Mouse (Mus musculus): ENCODE measurements around the gene Lsm4.

- TF ChIP-seq POLR2A (IDR thresholded peaks at IDR 0.05; ENCODE audit: low read depth, low read length) (peak; percentile 41; the same call in 1 of the 2 replicates), PAX5 (IDR thresholded peaks at IDR 0.05; ENCODE audit: low read length) (no peak), CTCF (conservative IDR thresholded peaks at IDR 0.05 in 1 of 2, IDR thresholded peaks at IDR 0.05 in 1 of 2; ENCODE audit: low read depth in 2 of 2, low read length in 2 of 2) (no peak), EP300 (IDR thresholded peaks at IDR 0.05; ENCODE audit: low read length) (no peak), USF1 (IDR thresholded peaks at IDR 0.05; ENCODE audit: low read depth, low read length) (no peak), SIN3A (IDR thresholded peaks at IDR 0.05; ENCODE audit: low read length) (peak; percentile 83), MYC (IDR thresholded peaks at IDR 0.05; ENCODE audit: low read depth, low read length) (no peak), BHLHE40 (IDR thresholded peaks at IDR 0.05; ENCODE audit: low read depth, low read length) (no peak), TCF12 (IDR thresholded peaks at IDR 0.05; ENCODE audit: low read depth, low read length) (peak; percentile 66), MXI1 (IDR thresholded peaks at IDR 0.05; ENCODE audit: low read depth, low read length) (no peak; the same call in 1 of the 2 replicates)
Observed at GRCm38 (mm10) chr8:70659604-70660272, 13.3 kb upstream of the Lsm4 start.
